Mouse (Mus musculus): ENCODE measurements at regions not wholly inside any gene's neighbourhood (a gene's known extent, or its start where the extent isn't known, plus 50 kb on each side); places are given as distances from the start of the nearest gene placed in this dataset.

GRCm38 (mm10) chr9:40614071-40614470 is 56.3 kb upstream of the Gm21915 start:
- no peak for TF ChIP-seq CTCF (IDR thresholded peaks at IDR 0.05; ENCODE audit: low read depth)
- TF ChIP-seq EP300 (IDR thresholded peaks at IDR 0.05; ENCODE audit: low read depth) = no peak

All from liver, embryonic 14.5 days (tissue).